Comparison of ENCODE assay signal across 15 mouse cellular contexts in genomic region chr17:74290869-74291268, GRCm38 (mm10). TPM values are rescaled to one million over a fixed set of nuclear protein-coding genes. Genes with fewer than 3 reads are reported as not detected.
A peak's percentile ranks its signal among the peaks of the same experiment; 100 is the strongest.
DNase-seq lines count a peak whose midpoint lies in the region; ATAC-seq lines count a peak whose summit lies in the region.
"Had no signal": no experiment of that assay in that cellular context is flagged by ENCODE, and none has a peak within 500 bp of the region (broad histone marks: within the 10 kb centered on the region; RNA-seq: fewer than 3 reads in every experiment).

No protein-coding gene starts in this region.

- H3K4me1 ChIP-seq in heart, embryonic 13.5 days = peaks cover 55% of the 10 kb centered on the region
- peaks cover 47% of the 10 kb centered on the region for H3K4me1 ChIP-seq in liver, embryonic 16.5 days (ENCODE audit: control insufficient read depth, low read depth, low read length)
- H3K4me1 ChIP-seq in hindbrain, embryonic 13.5 days (replicated peaks) = peaks cover 33% of the 10 kb centered on the region

- H3K36me3 ChIP-seq in heart, embryonic 13.5 days = peaks cover 16% of the 10 kb centered on the region
- H3K36me3 ChIP-seq in liver, embryonic 16.5 days (ENCODE audit: control insufficient read depth, insufficient read depth) = peaks cover 8% of the 10 kb centered on the region; the same call in 1 of the 2 replicates
- peaks cover 15% of the 10 kb centered on the region; the same call in 1 of the 2 replicates for H3K36me3 ChIP-seq in hindbrain, embryonic 13.5 days

- no peak for DNase-seq in heart, postnatal 4 days
- DNase-seq in lung, postnatal 36 days = peak; percentile 15
- no peak for DNase-seq in lung, postnatal 25 days (ENCODE audit: low spot score)
- peak; percentile 16 for DNase-seq in brain, adult 2 months (ENCODE audit: low read depth, low spot score)
- DNase-seq in right cerebral cortex, adult 2 months (ENCODE audit: low spot score in 2 of 2) = no peak
- DNase-seq: adrenal gland, postnatal 36 days; cerebellum, postnatal 36 days; heart, adult 18-20 months; heart, postnatal 14 days; kidney, postnatal 36 days; right cerebral cortex, postnatal 25 days had no signal

- ATAC-seq in heart, embryonic 13.5 days (ENCODE audit: extremely low read depth, insufficient number of reproducible peaks, low FRiP score, low TSS enrichment) = no peak
- no peak for ATAC-seq in liver, embryonic 16.5 days (ENCODE audit: low read depth)
- no peak for ATAC-seq in hindbrain, embryonic 13.5 days (ENCODE audit: low FRiP score)

- H3K9ac ChIP-seq in heart, embryonic 13.5 days = peak overlapping the region; percentile 59
- peak overlapping the region; percentile 41 for H3K9ac ChIP-seq in liver, embryonic 16.5 days (ENCODE audit: low read depth, low read length)
- H3K9ac ChIP-seq in hindbrain, embryonic 13.5 days = no peak overlapping the region
- H3K9ac ChIP-seq: limb, embryonic 12.5 days had no signal

- no peaks in the 10 kb centered on the region for H3K9me3 ChIP-seq in heart, embryonic 13.5 days
- H3K9me3 ChIP-seq in liver, embryonic 16.5 days (replicated peaks; ENCODE audit: control insufficient read depth, low read length) = no peaks in the 10 kb centered on the region
- H3K9me3 ChIP-seq in hindbrain, embryonic 13.5 days = no peaks in the 10 kb centered on the region

- no peak overlapping the region for H3K4me2 ChIP-seq in heart, embryonic 13.5 days
- peak overlapping the region; percentile 79 for H3K4me2 ChIP-seq in liver, embryonic 16.5 days (ENCODE audit: low read depth, low read length)
- H3K4me2 ChIP-seq in hindbrain, embryonic 13.5 days = no peak overlapping the region
- H3K4me2 ChIP-seq: limb, embryonic 12.5 days had no signal

- no peaks in the 10 kb centered on the region for H3K27me3 ChIP-seq in heart, embryonic 13.5 days (replicated peaks)
- H3K27me3 ChIP-seq in liver, embryonic 16.5 days (ENCODE audit: control insufficient read depth, insufficient read depth, low read depth, low read length) = no peaks in the 10 kb centered on the region
- H3K27me3 ChIP-seq in hindbrain, embryonic 13.5 days = no peaks in the 10 kb centered on the region
- H3K27me3 ChIP-seq: limb, embryonic 12.5 days had no signal

- no peak overlapping the region for H3K4me3 ChIP-seq in heart, embryonic 13.5 days
- H3K4me3 ChIP-seq in liver, embryonic 16.5 days (ENCODE audit: low read depth, low read length) = peak overlapping the region; percentile 37
- no peak overlapping the region for H3K4me3 ChIP-seq in hindbrain, embryonic 13.5 days
- H3K4me3 ChIP-seq: limb, embryonic 12.5 days had no signal

- H3K27ac ChIP-seq in heart, embryonic 13.5 days (replicated peaks) = no peak overlapping the region
- peak overlapping the region; percentile 75 for H3K27ac ChIP-seq in liver, embryonic 16.5 days (ENCODE audit: low read length)
- H3K27ac ChIP-seq in hindbrain, embryonic 13.5 days = no peak overlapping the region
- H3K27ac ChIP-seq: limb, embryonic 12.5 days had no signal

RNA-seq across cellular contexts. Expression of gene Memo1, which starts 4.5 kb away (rescaled TPM):
- 62.5 and 71.5 TPM in 2 replicates for polyA plus RNA-seq in heart, embryonic 13.5 days (2015; fragmentation: Nextera tagmentation; extraction: Ambion mirVana)
- total RNA-seq in heart, postnatal 4 days (2021) = 10 to 100 TPM; 74.4 to 78.4 TPM
- polyA plus RNA-seq in liver, embryonic 16.5 days (2015; fragmentation: Nextera tagmentation; extraction: Ambion mirVana) = 82.5 and 86.5 TPM in 2 replicates
- 64.0 and 66.7 TPM in 2 replicates for polyA plus RNA-seq in hindbrain, embryonic 13.5 days (2015; fragmentation: Nextera tagmentation; extraction: Ambion mirVana)

RNA-seq across cellular contexts. Expression of gene Dpy30, which starts 32.9 kb away (rescaled TPM):
- 177 and 206 TPM in 2 replicates for polyA plus RNA-seq in heart, embryonic 13.5 days (2015; fragmentation: Nextera tagmentation; extraction: Ambion mirVana)
- 10 to 100 TPM; 80.7 to 87.4 TPM for total RNA-seq in heart, postnatal 4 days (2021)
- polyA plus RNA-seq in liver, embryonic 16.5 days (2015; fragmentation: Nextera tagmentation; extraction: Ambion mirVana) = 91.7 and 107 TPM in 2 replicates
- 215 and 218 TPM in 2 replicates for polyA plus RNA-seq in hindbrain, embryonic 13.5 days (2015; fragmentation: Nextera tagmentation; extraction: Ambion mirVana)

RNA-seq across cellular contexts. Expression of gene Spast, which starts 47.9 kb away (rescaled TPM):
- polyA plus RNA-seq in heart, embryonic 13.5 days (2015; fragmentation: Nextera tagmentation; extraction: Ambion mirVana) = 7.3 and 8.5 TPM in 2 replicates
- total RNA-seq in heart, postnatal 4 days (2021) = 10 to 100 TPM; 39.3 to 40.1 TPM
- polyA plus RNA-seq in liver, embryonic 16.5 days (2015; fragmentation: Nextera tagmentation; extraction: Ambion mirVana) = 4.2 and 4.3 TPM in 2 replicates
- 25.9 and 27.1 TPM in 2 replicates for polyA plus RNA-seq in hindbrain, embryonic 13.5 days (2015; fragmentation: Nextera tagmentation; extraction: Ambion mirVana)

Comparison
In these comparisons a context has a peak if more than half of its experiments do, and no peak if none do; other contexts are left out.
1. DNase-seq: peak in lung, postnatal 36 days (single experiment) and brain, adult 2 months (single experiment); none in heart, postnatal 4 days (single experiment), lung, postnatal 25 days (single experiment) and right cerebral cortex, adult 2 months (0 of 2).